Mouse (Mus musculus) ES-Bruce4 (cell line): ENCODE data around the gene Frmd4a.

ENCODE experiments used
- CTCF ChIP-seq: IDR thresholded peaks from one replicate; pipeline ENCODE4 v1.8.1; 2011; ENCODE audit warnings: low read depth, low read length
- EP300 ChIP-seq: IDR thresholded peaks from 2 replicates; pipeline ENCODE4 v1.6.1; 2011; ENCODE audit warnings: low read depth, low read length; ENCODE audit not compliant: insufficient read depth
- POLR2A ChIP-seq: IDR thresholded peaks from one replicate; pipeline ENCODE4 v1.8.1; 2011; ENCODE audit warnings: low read length; ENCODE audit not compliant: insufficient read depth

DNA sequence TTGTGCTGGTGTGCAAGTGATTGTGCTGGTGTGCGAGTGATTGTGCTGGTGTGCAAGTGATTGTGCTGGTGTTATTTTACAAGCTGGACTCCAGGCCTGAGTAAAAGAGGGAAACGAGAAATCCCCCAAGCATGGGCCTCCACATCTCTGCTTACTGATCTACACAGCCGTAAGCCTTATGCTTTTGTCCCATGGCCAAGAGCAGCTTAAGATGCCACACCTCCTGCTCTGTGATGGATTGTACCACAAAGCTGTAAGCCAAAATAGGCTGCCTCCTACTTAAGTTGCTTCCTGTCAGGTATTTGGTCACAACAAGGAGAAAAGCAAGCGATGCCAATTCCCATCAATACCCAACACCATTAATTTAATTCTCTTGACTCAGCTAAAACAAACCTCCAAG is 126.9 kb downstream of the Frmd4a start:
- no peak for TF ChIP-seq CTCF
- TF ChIP-seq POLR2A = no peak
- TF ChIP-seq EP300 = no peak
